In genomic region chr2:71750087-71750453, GRCm38 (mm10) we compare ENCODE assay signal across 12 mouse cellular contexts. TPM values are rescaled to one million over a fixed set of nuclear protein-coding genes. Genes with fewer than 3 reads are reported as not detected.
DNase-seq lines count a peak whose midpoint lies in the region; ATAC-seq lines count a peak whose summit lies in the region.
"Had no signal": no experiment of that assay in that cellular context is flagged by ENCODE, and none has a peak within 500 bp of the region (broad histone marks: within the 10 kb centered on the region; RNA-seq: fewer than 3 reads in every experiment).

No protein-coding gene starts in this region.

- no peak for ATAC-seq in embryonic facial prominence, embryonic 11.5 days (replicated peaks; ENCODE audit: insufficient number of reproducible peaks, low FRiP score, low TSS enrichment, low read depth)
- ATAC-seq in hindbrain, embryonic 15.5 days (ENCODE audit: low FRiP score, low read depth): peak; percentile 72
- no peak for ATAC-seq in neural tube, embryonic 13.5 days (ENCODE audit: low read depth)

- peak; percentile 70 for DNase-seq in ZHBTc4 (ENCODE audit: low read depth, low spot score)
- peak; percentile 33 for DNase-seq in embryonic facial prominence, embryonic 11.5 days (ENCODE audit: low spot score)
- no peak for DNase-seq in right cerebral cortex, adult 18-20 months
- DNase-seq in T-cell, adult 2 months (ENCODE audit: low spot score): no peak
- DNase-seq in yolk sac, embryonic 10.5 days (ENCODE audit: low spot score): no peak
- DNase-seq: adrenal gland, postnatal 14 days; cerebellum, adult 9-11 months; right cerebral cortex, postnatal 25 days; thymus, postnatal 36 days had no signal

- 50% methylated on average over 10 of the region's 10 CpGs for WGBS in embryonic facial prominence, embryonic 11.5 days
- WGBS in hindbrain, embryonic 15.5 days: 42% methylated on average over 10 of the region's 10 CpGs
- WGBS in neural tube, embryonic 13.5 days: 55% methylated on average over 10 of the region's 10 CpGs

- H3K4me3 ChIP-seq in embryonic facial prominence, embryonic 11.5 days (ENCODE audit: low read depth, low read length): no peak overlapping the region
- 0 out of 2 replicates have a peak overlapping the region, but pooled peaks have one; percentile 4 for H3K4me3 ChIP-seq in hindbrain, embryonic 15.5 days
- H3K4me3 ChIP-seq in neural tube, embryonic 13.5 days: no peak overlapping the region
- H3K4me3 ChIP-seq: heart, embryonic 13.5 days had no signal

- no peak overlapping the region for H3K9ac ChIP-seq in embryonic facial prominence, embryonic 11.5 days (replicated peaks; ENCODE audit: low read length)
- H3K9ac ChIP-seq in hindbrain, embryonic 15.5 days: no peak overlapping the region
- H3K9ac ChIP-seq in neural tube, embryonic 13.5 days: no peak overlapping the region
- H3K9ac ChIP-seq: heart, embryonic 13.5 days had no signal

- no peaks in the 10 kb centered on the region for H3K36me3 ChIP-seq in embryonic facial prominence, embryonic 11.5 days (replicated peaks; ENCODE audit: control insufficient read depth, insufficient read depth, low read depth, low read length)
- no peaks in the 10 kb centered on the region for H3K36me3 ChIP-seq in hindbrain, embryonic 15.5 days
- no peaks in the 10 kb centered on the region for H3K36me3 ChIP-seq in neural tube, embryonic 13.5 days
- H3K36me3 ChIP-seq: heart, embryonic 13.5 days had no signal

- peaks cover 1% of the 10 kb centered on the region; the same call in 1 of the 2 replicates for H3K4me1 ChIP-seq in embryonic facial prominence, embryonic 11.5 days (ENCODE audit: control insufficient read depth, insufficient read depth, low read length)
- H3K4me1 ChIP-seq in hindbrain, embryonic 15.5 days (replicated peaks): peaks cover 14% of the 10 kb centered on the region
- peaks cover 26% of the 10 kb centered on the region for H3K4me1 ChIP-seq in neural tube, embryonic 13.5 days (replicated peaks)

- H3K9me3 ChIP-seq in embryonic facial prominence, embryonic 11.5 days (replicated peaks; ENCODE audit: control insufficient read depth, low read length): no peaks in the 10 kb centered on the region
- no peaks in the 10 kb centered on the region for H3K9me3 ChIP-seq in hindbrain, embryonic 15.5 days
- H3K9me3 ChIP-seq in neural tube, embryonic 13.5 days: no peaks in the 10 kb centered on the region
- H3K9me3 ChIP-seq: heart, embryonic 13.5 days had no signal

- no peak overlapping the region for H3K27ac ChIP-seq in embryonic facial prominence, embryonic 11.5 days (replicated peaks; ENCODE audit: low read depth, low read length)
- H3K27ac ChIP-seq in hindbrain, embryonic 15.5 days (replicated peaks): peak overlapping the region; percentile 61
- 0 out of 2 replicates have a peak overlapping the region, but pooled peaks have one; percentile 23 for H3K27ac ChIP-seq in neural tube, embryonic 13.5 days (replicated peaks)
- H3K27ac ChIP-seq: heart, embryonic 13.5 days had no signal

- no peak overlapping the region for H3K4me2 ChIP-seq in embryonic facial prominence, embryonic 11.5 days (ENCODE audit: low read depth, low read length)
- H3K4me2 ChIP-seq in hindbrain, embryonic 15.5 days: peak overlapping the region; percentile 34
- H3K4me2 ChIP-seq in neural tube, embryonic 13.5 days: peak overlapping the region; percentile 30
- H3K4me2 ChIP-seq: heart, embryonic 13.5 days had no signal

- H3K27me3 ChIP-seq in embryonic facial prominence, embryonic 11.5 days (ENCODE audit: control insufficient read depth, insufficient read depth, low read length): no peaks in the 10 kb centered on the region
- H3K27me3 ChIP-seq in hindbrain, embryonic 15.5 days: no peaks in the 10 kb centered on the region
- no peaks in the 10 kb centered on the region for H3K27me3 ChIP-seq in neural tube, embryonic 13.5 days
- H3K27me3 ChIP-seq: heart, embryonic 13.5 days had no signal

RNA-seq across cellular contexts. Expression of gene Itga6, which starts 4.7 kb away (rescaled TPM):
- polyA plus RNA-seq in embryonic facial prominence, embryonic 11.5 days (2014; fragmentation: Nextera tagmentation; extraction: Ambion mirVana): 40.4 and 45.0 TPM in 2 replicates
- 26.8 and 27.1 TPM in 2 replicates for polyA plus RNA-seq in hindbrain, embryonic 15.5 days (2015; fragmentation: Nextera tagmentation; extraction: Ambion mirVana)
- 24.6 and 26.3 TPM in 2 replicates for polyA plus RNA-seq in neural tube, embryonic 13.5 days (2015; fragmentation: Nextera tagmentation; extraction: Ambion mirVana)

Comparison
In these comparisons a context has a peak if more than half of its experiments do, and no peak if none do; other contexts are left out.
1. DNase-seq: peak in ZHBTc4 (single experiment) and embryonic facial prominence, embryonic 11.5 days (single experiment); none in right cerebral cortex, adult 18-20 months (single experiment), T-cell, adult 2 months (single experiment) and yolk sac, embryonic 10.5 days (single experiment).